Mouse (Mus musculus) spleen, adult 2 months (tissue): Measurements from ENCODE around the gene Zfhx2. TPM values are rescaled to one million over a fixed set of nuclear protein-coding genes. Genes with fewer than 3 reads are reported as not detected.

Experiments used
- DNase-seq, 2 experiments: peaks; one replicate each; pipeline versions ENCODE4 v3.0.0 to v3.0.0-alpha.2; 2012 to 2021; ENCODE audit warnings: low spot score in 2 of 2, low read depth in 1 of 2
- H3K27ac ChIP-seq: fragments of 200-500 bp; 2 replicates; pipeline ENCODE4 v1.5.1; 2012; ENCODE audit warnings: low read length, inconsistent platforms; ENCODE audit not compliant: insufficient read depth
- H3K27me3 ChIP-seq: fragments of 200-500 bp; 2 replicates; pipeline ENCODE4 v1.6.1; 2012; ENCODE audit warnings: mild to moderate bottlenecking, moderate library complexity, low read length, inconsistent platforms; ENCODE audit not compliant: control insufficient read depth, insufficient read depth
- H3K36me3 ChIP-seq: fragments of 200-500 bp; 2 replicates; pipeline ENCODE4 v1.6.1; 2012; ENCODE audit warnings: mild to moderate bottlenecking, low read length, inconsistent platforms; ENCODE audit not compliant: control insufficient read depth, insufficient read depth
- H3K4me1 ChIP-seq: fragments of 200-500 bp; 2 replicates; pipeline ENCODE4 v1.6.1; 2011; ENCODE audit warnings: inconsistent platforms; ENCODE audit not compliant: control insufficient read depth, insufficient read depth, insufficient read length
- H3K4me3 ChIP-seq: fragments of 200-500 bp; 2 replicates; pipeline ENCODE4 v1.5.1; 2011; ENCODE audit warnings: mild to moderate bottlenecking, inconsistent platforms; ENCODE audit not compliant: insufficient read depth, insufficient read length; ENCODE audit errors: extremely low read depth
- CTCF ChIP-seq: fragments of 200-500 bp; IDR thresholded peaks from 2 replicates; pipeline ENCODE4 v1.5.1; 2011; ENCODE audit warnings: mild to moderate bottlenecking, inconsistent platforms; ENCODE audit not compliant: insufficient read depth, insufficient read length, insufficient replicate concordance; ENCODE audit errors: extremely low read depth
- POLR2A ChIP-seq: fragments of 200-500 bp; IDR thresholded peaks from 2 replicates; pipeline ENCODE4 v1.6.1; 2011; ENCODE audit warnings: low read depth, low read length, inconsistent platforms
- WGBS: fragments of 180-500 bp; shearing (Covaris S2); methylation state at CpG from one replicate; pipeline ENCODE4 v1.1.7; 2018; 5-methylcytosine and 5-hydroxymethylcytosine counted together
- polyA plus RNA-seq: library from polyadenylated mRNA; depleted of rRNA; stranded (reverse); fragments of >200 nt; gene quantifications from 2 replicates; pipeline ENCODE4 v1.2.3, GENCODE M21; 2012

The Zfhx2 gene
- polyA plus RNA-seq, 1 experiment = 4.2 TPM

- H3K27ac ChIP-seq = no peak overlapping the region
- no peaks in the 10 kb centered on the region for H3K36me3 ChIP-seq
- no peak overlapping the region for H3K4me3 ChIP-seq
- TF ChIP-seq POLR2A (no peak), CTCF (no peak)
- WGBS = 74% methylated on average over 13 of the region's 13 CpGs
- no peaks in the 10 kb centered on the region; the same call in 1 of the 2 replicates for H3K4me1 ChIP-seq
- no peak for DNase-seq
- no peaks in the 10 kb centered on the region for H3K27me3 ChIP-seq
Observed at GRCm38 (mm10) chr14:55089199-55089947, 2.8 kb downstream of the Zfhx2 start.

GRCm38 (mm10) chr14:55086009-55086514 is 6.1 kb downstream of the Zfhx2 start:
- DNase-seq = no peak
- TF ChIP-seq CTCF (no peak), POLR2A (no peak)
- Histone ChIP-seq H3K27ac (no peak overlapping the region), H3K4me3 (no peak overlapping the region), H3K27me3 (no peaks in the 10 kb centered on the region), H3K36me3 (no peaks in the 10 kb centered on the region), H3K4me1 (no peaks in the 10 kb centered on the region)
- whole genome bisulfite sequencing = 86% methylated on average over 6 of the region's 6 CpGs

GRCm38 (mm10) chr14:55085324-55086008 is 6.7 kb downstream of the Zfhx2 start:
- DNase-seq = no peak
- Histone ChIP-seq H3K4me1 (no peaks in the 10 kb centered on the region), H3K27me3 (no peaks in the 10 kb centered on the region), H3K27ac (no peak overlapping the region), H3K4me3 (no peak overlapping the region), H3K36me3 (no peaks in the 10 kb centered on the region)
- TF ChIP-seq CTCF (no peak), POLR2A (no peak)
- WGBS = 87% methylated on average over 9 of the region's 9 CpGs

GRCm38 (mm10) chr14:55083481-55083880 is 8.6 kb downstream of the Zfhx2 start:
- TF ChIP-seq POLR2A = no peak
- TF ChIP-seq CTCF = no peak
- whole genome bisulfite sequencing = 83% methylated on average over 6 of the region's 6 CpGs

GRCm38 (mm10) chr14:55081105-55081504 is 11.0 kb downstream of the Zfhx2 start:
- Histone ChIP-seq H3K27me3 (no peaks in the 10 kb centered on the region; the same call in 1 of the 2 replicates), H3K36me3 (no peaks in the 10 kb centered on the region), H3K4me1 (no peaks in the 10 kb centered on the region; the same call in 1 of the 2 replicates), H3K27ac (no peak overlapping the region), H3K4me3 (no peak overlapping the region)
- DNase-seq = no peak
- no peak for TF ChIP-seq CTCF
- TF ChIP-seq POLR2A = no peak
- WGBS = 69% methylated on average over 5 of the region's 5 CpGs

More at GRCm38 (mm10) chr14:55083481-55083880, 8.6 kb downstream of the Zfhx2 start:
- no peak for DNase-seq
- Histone ChIP-seq H3K27me3 (no peaks in the 10 kb centered on the region; the same call in 1 of the 2 replicates), H3K36me3 (no peaks in the 10 kb centered on the region), H3K27ac (no peak overlapping the region), H3K4me1 (no peaks in the 10 kb centered on the region; the same call in 1 of the 2 replicates), H3K4me3 (no peak overlapping the region)

GRCm38 (mm10) chr14:55079214-55079970 is 12.7 kb downstream of the Zfhx2 start:
- peak; percentile 48 to 50 for DNase-seq
- Histone ChIP-seq H3K36me3 (no peaks in the 10 kb centered on the region), H3K27me3 (no peaks in the 10 kb centered on the region; the same call in 1 of the 2 replicates), H3K27ac (no peak overlapping the region), H3K4me3 (no peak overlapping the region), H3K4me1 (no peaks in the 10 kb centered on the region; the same call in 1 of the 2 replicates)
- no peak for TF ChIP-seq POLR2A
- TF ChIP-seq CTCF = peak; percentile 87; the same call in 1 of the 2 replicates
- WGBS = 40% methylated on average over 8 of the region's 8 CpGs
